Mouse (Mus musculus) gastrocnemius, postnatal 10 days (tissue): ENCODE results near the gene Mpp3. TPM values are rescaled to one million over a fixed set of nuclear protein-coding genes. Genes with fewer than 3 reads are reported as not detected.

Source experiments
- total RNA-seq, 2 experiments: library from RNA; stranded (reverse); gene quantifications; 2 replicates each; pipeline ENCODE4 v1.2.3; 2021

Mpp3 gene
- total RNA-seq, 2 experiments from 2014 or later = 76.8 to 83.7 TPM

Other genes starting within 250 kb of the Mpp3 start
- 1 to 10 TPM; 5.6 to 6.8 TPM for gene Etv4, start 243.1 kb downstream of the Mpp3 start, total RNA-seq
- gene Meox1, start 134.1 kb downstream of the Mpp3 start, total RNA-seq = 10 to 100 TPM; 11.7 to 12.3 TPM
- gene Sost, start 61.4 kb downstream of the Mpp3 start, total RNA-seq = under 1 TPM in 1 of 2 experiments, not detected in 1; 0.41 TPM
- gene Cfap97d1, start 44.2 kb downstream of the Mpp3 start, total RNA-seq = not detected
- 100 to 1,000 TPM; 122 to 136 TPM for gene Dusp3, start 41.4 kb downstream of the Mpp3 start, total RNA-seq
- gene Cd300lg, start 13.0 kb upstream of the Mpp3 start, total RNA-seq = 10 to 100 TPM; 18.0 to 20.4 TPM
- gene Mpp2, start 60.1 kb upstream of the Mpp3 start, total RNA-seq = 1 to 10 TPM; 1.1 to 1.5 TPM
- not detected for gene Ppy, start 72.9 kb upstream of the Mpp3 start, total RNA-seq
- not detected for gene Pyy, start 79.4 kb upstream of the Mpp3 start, total RNA-seq
- not detected for gene Nags, start 117.1 kb upstream of the Mpp3 start, total RNA-seq
- gene Tmem101, start 127.9 kb upstream of the Mpp3 start, total RNA-seq = 10 to 100 TPM; 13.7 to 15.9 TPM
- gene Lsm12, start 156.8 kb upstream of the Mpp3 start, total RNA-seq = 10 to 100 TPM; 83.1 to 84.4 TPM
- 10 to 100 TPM; 32.2 to 34.6 TPM for gene G6pc3, start 161.2 kb upstream of the Mpp3 start, total RNA-seq
- 10 to 100 TPM; 68.5 to 86.9 TPM for gene Hdac5, start 201.7 kb upstream of the Mpp3 start, total RNA-seq
- gene BC030867, start 220.4 kb upstream of the Mpp3 start, total RNA-seq = 1 to 10 TPM in 1 of 2 experiments, under 1 TPM in 1; 0.99 to 1.2 TPM
- 10 to 100 TPM; 48.7 to 54.4 TPM for gene Asb16, start 240.3 kb upstream of the Mpp3 start, total RNA-seq